Mouse (Mus musculus) G1E (cell line): ENCODE data around the gene Srgap3. TPM values are rescaled to one million over a fixed set of nuclear protein-coding genes. Genes with fewer than 3 reads are reported as not detected.

Experiments
- ATAC-seq: 2 replicates; pipeline ENCODE4 v1.8.0; 2016; ENCODE audit warnings: mild to moderate bottlenecking; ENCODE audit not compliant: insufficient number of reproducible peaks, poor library complexity, low FRiP score, severe bottlenecking; ENCODE audit errors: extremely low read depth
- DNase-seq: peaks from one replicate; pipeline ENCODE4 v3.0.0; 2012; ENCODE audit warnings: low spot score
- H3K27me3 ChIP-seq: 2 replicates; pipeline ENCODE4 v1.6.1; 2012; ENCODE audit warnings: mild to moderate bottlenecking, low read length, inconsistent platforms; ENCODE audit not compliant: insufficient read depth
- H3K36me3 ChIP-seq: replicated peaks from 2 replicates; pipeline ENCODE3; 2012; ENCODE audit warnings: mild to moderate bottlenecking, inconsistent platforms
- H3K4me1 ChIP-seq: 2 replicates; pipeline ENCODE4 v1.6.1; 2012; ENCODE audit warnings: low read depth, low read length, inconsistent platforms, mixed read lengths; ENCODE audit not compliant: insufficient read depth
- H3K4me3 ChIP-seq: 2 replicates; pipeline ENCODE4 v1.5.1; 2012; ENCODE audit warnings: low read depth, mild to moderate bottlenecking, inconsistent platforms, low read length, moderate library complexity, mixed read lengths
- H3K9me3 ChIP-seq: replicated peaks from 2 replicates; pipeline ENCODE4 v1.6.1; 2012; ENCODE audit warnings: inconsistent platforms
- CTCF ChIP-seq: IDR thresholded peaks from 2 replicates; pipeline ENCODE4 v1.5.1; 2012; ENCODE audit warnings: low read depth, low read length, inconsistent platforms, mixed read lengths
- GATA1 ChIP-seq: IDR thresholded peaks from 2 replicates; pipeline ENCODE4 v1.6.1; 2012; ENCODE audit warnings: borderline replicate concordance, low read length, inconsistent platforms, mixed read lengths
- GATA2 ChIP-seq: IDR thresholded peaks from 2 replicates; pipeline ENCODE4 v1.6.1; 2012; ENCODE audit warnings: low read depth, low read length, inconsistent platforms, borderline replicate concordance
- POLR2AphosphoS5 ChIP-seq: IDR thresholded peaks from 2 replicates; pipeline ENCODE4 v1.6.1; 2012; ENCODE audit warnings: low read depth, low read length, inconsistent platforms; ENCODE audit not compliant: insufficient replicate concordance
- TAL1 ChIP-seq: conservative IDR thresholded peaks from 2 replicates; pipeline ENCODE4 v1.6.1; 2012; ENCODE audit warnings: low read depth, low read length, inconsistent platforms, mixed read lengths
- polyA plus RNA-seq: library from polyadenylated mRNA; stranded (reverse); fragments of >175 nt; gene quantifications from 2 replicates; pipeline ENCODE4 v1.2.3, GENCODE M21; 2012
- total RNA-seq, 2 experiments: library from RNA; stranded (forward) in 1 of 2; stranded (reverse) in 1 of 2; fragments of 200-1000 nt in 1 of 2; fragments of >200 nt in 1 of 2; fragmentation: Nextera tagmentation in 1 of 2; gene quantifications; 2 replicates each; pipeline ENCODE4 v1.2.3; 2014 to 2017

The Srgap3 gene
- total and polyA plus RNA-seq, 3 experiments = 0.05 TPM; not detected in 2

DNA sequence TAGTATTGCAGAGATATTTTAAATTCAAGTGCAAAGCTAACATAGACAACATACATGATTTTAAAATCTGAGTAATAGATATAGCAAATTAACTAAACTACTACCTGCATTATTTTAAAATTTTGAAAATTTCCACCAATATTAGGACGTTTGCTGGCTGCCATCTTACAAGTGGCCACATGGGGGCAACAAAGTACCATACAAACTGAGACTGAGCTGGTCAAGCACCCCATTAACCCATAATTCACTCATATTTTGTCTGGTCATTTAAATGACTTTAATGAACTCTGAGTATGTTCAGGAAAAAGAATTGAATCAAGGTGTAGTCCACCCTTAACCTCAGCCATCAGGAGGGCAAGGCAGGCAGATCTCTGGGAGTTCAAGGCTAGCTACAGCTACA is 246.7 kb downstream of the Srgap3 start:
- H3K4me1 ChIP-seq = peaks cover 15% of the 10 kb centered on the region
- H3K36me3 ChIP-seq = no peaks in the 10 kb centered on the region
- peaks cover 20% of the 10 kb centered on the region for H3K27me3 ChIP-seq
- no peak overlapping the region for H3K4me3 ChIP-seq
- peak; percentile 21 for DNase-seq
- no peak for ATAC-seq
- TF ChIP-seq CTCF (peak; percentile 44), POLR2AphosphoS5 (no peak), TAL1 (no peak), GATA1 (no peak), GATA2 (no peak)
- no peaks in the 10 kb centered on the region for H3K9me3 ChIP-seq

DNA sequence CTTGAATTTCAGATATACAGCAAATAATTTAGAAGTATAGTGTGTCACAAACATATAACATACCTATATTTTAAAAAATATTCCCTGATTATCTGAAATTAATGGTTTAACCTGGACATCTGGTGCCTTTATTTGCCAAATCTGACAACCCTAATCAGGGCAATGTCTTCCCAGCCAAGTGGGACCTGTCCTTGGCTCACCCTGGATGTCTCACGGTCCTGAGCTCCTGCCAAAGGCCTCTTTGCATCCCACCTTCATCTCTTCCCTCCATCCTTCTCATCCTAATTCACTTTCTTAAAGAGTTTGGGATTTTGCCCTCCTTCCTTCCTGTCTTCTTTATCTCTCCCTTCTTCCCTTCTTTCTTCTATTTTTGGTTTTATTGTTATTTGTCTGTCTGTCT is 248.0 kb downstream of the Srgap3 start:
- TF ChIP-seq GATA2 (no peak), CTCF (no peak), POLR2AphosphoS5 (no peak), TAL1 (no peak), GATA1 (no peak)
- H3K4me3 ChIP-seq = no peak overlapping the region
- H3K36me3 ChIP-seq = peaks cover 9% of the 10 kb centered on the region
- H3K27me3 ChIP-seq = peaks cover 20% of the 10 kb centered on the region
- DNase-seq (no peak), ATAC-seq (no peak)
- no peaks in the 10 kb centered on the region for H3K9me3 ChIP-seq
- peaks cover 25% of the 10 kb centered on the region for H3K4me1 ChIP-seq

DNA sequence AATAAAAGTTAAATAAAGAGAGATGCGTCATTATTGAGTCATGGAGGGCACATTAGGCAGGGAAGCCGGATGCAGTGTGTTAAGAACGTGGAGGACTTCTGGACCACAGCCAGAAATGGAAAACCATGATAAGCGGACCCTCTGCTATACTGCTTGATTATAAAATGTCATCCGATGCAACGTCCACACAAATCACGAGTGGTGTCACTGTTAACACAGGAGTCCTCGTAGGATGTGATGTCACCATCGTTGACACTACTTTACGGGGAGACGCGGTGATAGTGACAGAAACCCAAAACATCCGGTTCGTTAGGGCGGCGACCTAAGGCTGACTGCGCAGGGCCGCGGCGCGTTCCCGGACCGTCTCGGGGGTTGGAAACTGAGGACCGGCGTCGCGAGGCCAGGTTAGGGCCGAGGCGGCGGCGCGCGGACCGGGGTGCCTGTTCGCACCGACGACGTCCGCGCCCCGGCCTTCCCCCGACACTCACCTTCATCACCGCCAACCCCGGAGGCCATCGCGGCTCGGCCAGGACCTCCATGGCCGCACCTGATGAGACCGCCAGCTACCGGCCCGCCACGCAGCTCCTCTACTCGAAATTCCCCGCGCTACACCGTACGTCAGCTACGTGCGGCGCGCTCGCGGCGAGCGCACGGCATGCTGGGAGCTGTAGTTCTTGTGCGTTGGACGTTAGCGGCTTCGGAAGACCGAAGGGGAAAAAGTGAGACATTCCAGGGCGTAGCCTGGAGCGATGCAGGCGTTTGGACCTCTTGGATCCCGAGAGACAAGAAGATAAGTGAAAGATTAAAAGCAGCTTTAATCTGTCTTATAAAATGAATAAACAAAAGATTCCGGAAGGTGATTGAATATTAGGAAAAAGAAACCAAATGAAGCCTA is 250.8 kb downstream of the Srgap3 start, which contains the start of gene Rad18:
Gene Rad18 (minus strand): TSS at position 631 of the 895 bp plus-strand sequence.
- ATAC-seq (peak; percentile 83), DNase-seq (peak; percentile 69)
- peaks cover 32% of the 10 kb centered on the region for H3K36me3 ChIP-seq
- peaks cover 6% of the 10 kb centered on the region; the same call in 1 of the 2 replicates for H3K27me3 ChIP-seq
- no peak for TF ChIP-seq POLR2AphosphoS5
- TF ChIP-seq TAL1 = no peak
- no peaks in the 10 kb centered on the region for H3K9me3 ChIP-seq
- peaks cover 36% of the 10 kb centered on the region for H3K4me1 ChIP-seq
- peak within 1 kb of the TSS; percentile 87 for H3K4me3 ChIP-seq

DNA sequence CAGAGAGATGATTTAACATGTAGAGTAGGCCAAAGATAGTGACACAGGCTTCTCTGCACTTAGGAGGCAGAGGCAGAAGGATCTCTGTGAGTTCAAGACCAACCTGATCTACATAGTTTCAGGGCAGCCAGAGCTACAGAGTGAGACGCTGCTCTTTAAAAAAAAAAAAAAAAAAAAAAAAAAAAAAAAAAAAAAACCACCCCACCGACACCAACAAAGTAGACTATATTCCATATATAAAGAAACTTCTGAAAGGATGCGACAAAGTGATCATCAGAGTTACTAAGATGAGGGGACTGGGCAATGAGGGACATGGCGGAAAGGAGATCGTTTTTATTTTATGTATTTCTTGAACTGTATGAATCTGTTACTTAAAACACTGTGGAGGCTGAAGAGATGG is 252.6 kb downstream of the Srgap3 start:
- ATAC-seq (no peak), DNase-seq (no peak)
- Histone ChIP-seq H3K4me3 (no peak overlapping the region; the same call in 1 of the 2 replicates), H3K27me3 (0 out of 2 replicates have a peak, but pooled peaks cover 3% of the 10 kb centered on the region), H3K4me1 (peaks cover 36% of the 10 kb centered on the region), H3K9me3 (no peaks in the 10 kb centered on the region), H3K36me3 (peaks cover 47% of the 10 kb centered on the region)
- TF ChIP-seq TAL1 (no peak), GATA1 (no peak), GATA2 (no peak), CTCF (no peak), POLR2AphosphoS5 (no peak)

DNA sequence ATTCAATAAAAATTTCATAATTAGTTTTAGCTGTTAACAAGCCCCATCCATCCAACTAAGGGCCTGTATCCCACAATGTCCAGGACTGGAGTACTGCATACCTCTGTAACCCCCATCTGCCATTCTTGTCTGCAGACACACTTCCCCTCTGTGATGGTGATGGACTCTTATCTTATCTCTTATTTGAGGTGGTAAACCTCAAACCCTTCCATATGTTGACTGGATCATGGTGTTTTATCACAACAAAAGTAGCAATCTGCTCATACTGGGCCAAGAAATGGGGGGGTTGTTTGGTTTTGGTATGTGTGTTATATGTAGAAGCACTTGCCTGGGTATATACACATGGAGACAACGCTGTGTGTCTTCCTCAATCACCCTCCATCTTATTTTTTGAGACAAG is 255.5 kb downstream of the Srgap3 start:
- DNase-seq = no peak
- peaks cover 24% of the 10 kb centered on the region for H3K4me1 ChIP-seq

DNA sequence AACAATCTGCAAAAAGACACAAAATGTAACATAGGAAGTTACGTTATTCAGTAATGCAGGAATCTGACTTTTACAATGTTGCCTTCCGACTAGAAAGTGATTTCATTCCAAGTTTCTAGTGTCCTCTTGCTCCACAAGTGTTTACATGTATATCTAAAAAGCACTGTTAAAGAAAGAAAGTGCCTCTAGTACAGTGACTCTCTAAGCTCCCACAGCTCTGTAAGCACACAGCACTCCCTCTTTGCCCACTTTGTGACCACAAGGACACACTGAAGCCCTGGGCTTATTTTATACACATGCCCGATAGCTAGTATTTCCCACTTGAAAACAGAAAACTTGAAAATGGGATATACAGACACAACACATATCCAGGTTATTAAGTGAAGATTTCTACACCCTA is 259.0 kb downstream of the Srgap3 start:
- DNase-seq (no peak), ATAC-seq (no peak)
- Histone ChIP-seq H3K4me1 (peaks cover 16% of the 10 kb centered on the region), H3K9me3 (no peaks in the 10 kb centered on the region), H3K36me3 (peaks cover 82% of the 10 kb centered on the region), H3K27me3 (no peaks in the 10 kb centered on the region), H3K4me3 (no peak overlapping the region)
- TF ChIP-seq GATA1 = no peak
- TF ChIP-seq GATA2 = no peak
- TF ChIP-seq TAL1 = no peak
- no peak for TF ChIP-seq POLR2AphosphoS5
- TF ChIP-seq CTCF = no peak

More for the DNA sequence above, 255.5 kb downstream of the Srgap3 start:
- TF ChIP-seq TAL1 (no peak), POLR2AphosphoS5 (no peak), GATA2 (no peak), GATA1 (no peak), CTCF (no peak)
- Histone ChIP-seq H3K27me3 (no peaks in the 10 kb centered on the region), H3K4me3 (no peak overlapping the region), H3K9me3 (no peaks in the 10 kb centered on the region), H3K36me3 (peaks cover 74% of the 10 kb centered on the region)
- ATAC-seq = no peak
